Mouse (Mus musculus): Measurements from ENCODE around the gene Gm13420.
A peak's percentile ranks its signal among the peaks of the same experiment; 100 is the strongest.
"Not testable (repeated sequence)": the region's sequence is repeated elsewhere in the genome, so short reads cannot be mapped to it uniquely, and the experiment has no call there.

Gene Gm13420

DNA sequence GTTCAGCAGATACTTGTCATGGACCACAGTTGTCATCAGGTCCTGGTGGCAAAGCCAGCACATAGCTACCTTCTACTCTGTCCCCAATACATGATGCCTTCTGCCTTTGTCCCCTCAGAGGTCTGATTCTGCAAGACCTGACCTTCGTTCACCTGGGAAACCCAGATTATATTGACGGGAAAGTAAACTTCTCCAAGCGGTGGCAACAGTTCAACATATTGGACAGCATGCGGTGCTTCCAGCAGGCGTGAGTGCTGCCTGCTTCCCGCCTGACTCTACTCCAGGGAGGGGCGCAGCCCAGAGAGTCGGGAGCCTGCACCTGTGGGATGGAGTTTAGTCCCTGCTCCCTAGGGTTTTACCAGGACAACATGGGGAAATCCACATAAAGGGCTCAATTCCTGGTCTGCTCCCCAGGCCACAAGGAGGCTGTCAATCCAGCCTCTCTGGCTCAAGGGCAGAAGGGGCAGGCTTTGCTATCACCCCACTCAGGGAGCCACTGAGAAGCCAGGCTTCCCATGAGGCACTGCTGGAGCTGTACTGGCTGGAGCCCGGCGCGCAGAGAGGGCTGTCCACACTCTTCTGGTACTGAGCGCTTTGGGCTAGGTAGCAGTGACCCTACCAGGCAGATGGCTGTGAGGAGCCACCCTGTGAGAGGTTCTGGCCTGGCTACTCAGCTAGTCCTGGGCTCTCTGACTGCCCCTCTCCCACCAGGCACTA, 14.1 kb downstream of the Gm13420 start:
- no peak for DNase-seq

DNA sequence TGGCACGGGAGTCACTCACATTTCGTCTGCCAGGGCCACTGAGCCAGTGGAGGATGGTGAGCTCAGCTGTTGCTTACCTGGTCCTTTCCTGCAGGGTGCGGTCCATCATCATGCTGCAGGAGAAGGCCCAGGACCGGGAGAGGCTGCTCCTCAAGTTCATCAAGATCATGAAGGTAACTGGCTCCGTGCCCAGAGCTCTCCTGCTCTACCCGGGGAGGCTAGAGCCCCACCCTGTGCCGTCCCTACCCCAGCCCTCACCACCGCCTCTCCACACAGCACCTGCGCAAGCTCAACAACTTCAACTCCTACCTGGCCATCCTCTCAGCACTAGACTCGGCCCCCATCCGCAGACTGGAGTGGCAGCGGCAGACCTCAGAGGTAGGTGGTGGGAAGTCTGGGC, 15.8 kb downstream of the Gm13420 start:
- DNase-seq: peak; percentile 25 to 60

DNA sequence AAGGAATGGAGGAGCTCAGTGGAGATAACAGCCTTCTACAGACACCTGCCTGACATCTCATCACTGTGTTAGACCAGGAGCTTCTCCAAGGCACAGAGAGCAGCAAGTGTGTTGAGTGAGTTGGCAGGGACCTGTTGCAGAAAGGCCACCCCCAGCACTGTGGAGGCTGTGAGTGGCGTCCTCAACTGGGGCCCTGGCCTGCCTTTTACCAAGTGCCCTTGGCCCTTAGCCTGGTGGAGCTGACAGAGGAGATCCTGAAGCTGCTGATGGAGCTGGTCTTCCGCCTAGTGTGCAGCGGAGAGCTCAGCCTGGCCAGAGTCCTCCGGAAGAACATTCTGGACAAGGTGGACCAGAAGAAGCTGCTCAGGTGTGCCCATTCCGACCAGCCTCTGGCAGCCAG, 18.1 kb downstream of the Gm13420 start:
- DNase-seq: no peak

DNA sequence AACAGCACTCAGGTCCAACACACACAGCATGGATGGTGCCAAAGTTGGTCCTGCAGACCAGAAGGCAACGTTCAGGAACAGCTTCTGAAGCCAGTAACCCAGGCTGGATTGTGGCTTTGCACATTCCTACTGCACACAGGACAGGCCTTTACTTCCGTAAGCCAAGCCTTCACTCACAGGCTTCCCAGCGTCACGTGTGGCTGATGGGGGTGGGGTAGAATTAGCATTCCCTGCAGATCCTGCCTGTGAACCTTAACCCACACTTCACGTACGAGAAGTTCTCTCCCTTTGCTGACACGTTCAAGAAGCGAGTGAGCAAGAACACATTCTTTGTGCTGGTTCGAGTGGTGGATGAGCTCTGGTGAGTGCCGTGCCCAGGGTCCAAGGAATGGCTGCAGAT, 18.9 kb downstream of the Gm13420 start:
- DNase-seq: no peak

DNA sequence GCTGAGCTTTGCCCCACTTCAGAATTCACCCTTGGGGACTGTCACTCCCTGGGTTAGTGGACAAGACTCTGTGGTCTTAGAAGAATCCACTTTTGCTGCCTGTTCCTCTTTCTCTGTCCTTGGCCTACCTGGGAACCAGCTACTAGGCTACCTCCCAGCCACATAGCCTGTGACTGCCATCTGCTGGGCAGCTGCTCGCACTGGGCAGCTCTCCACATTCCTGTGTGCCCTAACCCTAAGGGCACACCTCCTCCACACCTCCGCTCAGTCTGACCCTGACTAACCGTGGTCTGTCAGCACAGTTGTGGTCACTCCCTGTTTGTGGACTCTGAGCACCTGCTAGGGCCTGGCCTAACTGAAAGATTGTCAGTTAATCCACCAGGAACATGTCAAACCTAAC, 19.9 kb downstream of the Gm13420 start:
- DNase-seq: peak; percentile 64 to 71

DNA sequence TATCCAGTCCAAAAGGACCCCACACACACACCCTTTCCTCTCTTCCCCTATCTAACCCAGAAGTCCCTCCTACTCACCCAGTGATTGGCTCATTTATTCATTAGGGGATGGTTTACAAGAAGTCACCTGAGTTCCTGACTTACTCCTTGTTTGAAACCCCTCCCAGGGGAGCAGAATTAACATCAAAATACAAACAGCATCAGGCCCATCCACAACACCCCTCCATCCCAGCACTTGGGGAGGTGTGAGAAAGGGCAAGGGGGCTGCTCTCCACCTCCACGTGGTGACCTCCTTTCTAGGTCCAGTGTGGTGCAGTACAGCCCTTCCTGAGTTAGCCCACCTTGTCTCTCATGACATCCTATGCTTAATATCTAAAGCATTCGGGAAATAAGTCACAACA, 22.0 kb downstream of the Gm13420 start:
- no peak for DNase-seq

DNA sequence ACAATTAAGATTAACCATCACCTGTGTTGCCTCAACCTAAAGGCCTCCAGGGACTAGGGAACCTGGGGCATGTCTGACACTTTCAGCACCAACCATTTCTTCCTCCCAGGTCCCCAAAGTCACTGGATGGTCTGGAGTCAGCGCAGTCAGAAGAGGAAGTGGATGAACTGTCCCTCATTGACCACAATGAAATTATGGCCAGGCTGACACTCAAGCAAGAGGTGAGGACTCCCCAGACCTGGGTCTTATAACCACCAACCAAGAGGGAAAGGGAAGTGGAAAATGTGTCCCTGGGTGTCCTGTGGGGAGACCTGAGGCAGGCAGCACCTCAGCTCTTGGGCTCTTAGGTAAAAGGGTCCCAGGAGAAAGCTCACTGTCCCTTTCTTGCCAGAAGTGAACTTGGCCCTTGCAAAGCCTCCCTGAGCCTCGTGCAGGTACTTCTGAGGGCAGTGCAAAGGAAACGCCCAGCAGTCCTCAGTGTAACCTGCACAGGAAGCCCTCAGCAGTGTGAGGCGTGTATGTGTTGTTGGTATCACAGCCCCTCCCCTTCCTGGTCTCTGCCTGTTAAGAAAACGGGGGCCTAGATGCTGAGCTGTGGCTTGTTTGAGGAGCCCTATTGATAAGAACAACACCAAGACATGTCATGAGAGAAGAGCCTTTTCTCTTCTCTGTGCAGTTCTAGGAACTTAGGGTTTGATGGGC, 26.7 kb downstream of the Gm13420 start:
- no peak for DNase-seq

DNA sequence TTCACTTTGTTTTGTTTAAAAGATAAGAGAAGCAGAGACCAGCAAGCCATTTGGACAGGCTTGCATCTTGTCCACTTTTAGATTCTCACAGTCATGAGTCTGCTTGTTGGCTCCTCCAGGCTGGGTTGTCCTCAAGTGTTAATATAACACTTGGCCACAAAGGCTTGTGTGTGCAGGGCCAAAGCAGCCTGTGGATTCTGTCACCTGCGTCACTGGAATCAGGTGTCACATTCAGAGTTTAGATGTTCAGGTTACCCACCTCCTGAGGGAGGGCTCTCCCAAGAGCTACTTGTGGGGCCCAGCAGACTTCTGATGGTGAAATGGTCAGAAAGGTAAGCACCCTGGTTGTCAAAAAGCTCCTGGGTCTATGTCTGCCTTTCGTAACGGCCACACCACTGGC, 28.4 kb downstream of the Gm13420 start:
- DNase-seq: peak; percentile 20 to 63

DNA sequence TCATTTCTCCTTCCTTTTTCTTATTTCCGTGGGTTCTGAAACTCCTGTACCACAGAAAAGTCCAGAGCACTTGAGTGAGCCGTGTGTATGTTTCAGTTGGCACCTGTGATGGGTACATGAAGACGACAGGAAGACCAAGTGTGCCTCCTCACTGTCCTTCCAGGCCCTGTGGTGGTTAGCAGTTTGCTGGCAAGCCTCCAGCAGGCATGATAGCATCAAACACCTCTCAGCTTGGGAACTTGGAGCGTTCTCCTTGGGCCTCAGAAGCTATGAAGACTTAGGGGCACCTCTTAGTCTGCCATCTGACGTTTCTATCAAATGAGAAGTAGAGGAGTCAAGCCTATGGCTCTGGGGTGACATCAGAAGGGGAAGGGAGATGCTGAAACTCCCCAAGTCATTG, 32.9 kb downstream of the Gm13420 start:
- no peak for DNase-seq

DNA sequence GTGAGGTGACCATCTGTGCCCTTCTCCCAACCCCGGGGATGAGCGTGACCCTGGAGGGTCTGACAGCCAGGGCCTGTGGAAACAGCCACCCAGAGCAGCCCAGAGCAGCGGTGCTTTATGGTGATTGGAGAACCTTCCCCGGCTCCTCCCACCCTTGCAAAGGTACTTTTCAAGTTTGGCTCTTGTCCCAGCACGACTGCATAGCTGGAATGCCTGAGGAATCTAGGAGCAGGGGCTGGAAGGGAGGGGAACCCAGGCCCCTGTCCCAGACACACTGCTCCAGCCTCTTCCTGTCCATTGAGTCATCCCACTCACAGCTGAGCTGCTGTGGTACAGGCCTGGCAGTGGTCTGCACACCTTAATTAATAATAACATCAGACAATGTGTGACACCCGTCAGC, 34.8 kb downstream of the Gm13420 start:
- DNase-seq: peak; percentile 85 to 89

DNA sequence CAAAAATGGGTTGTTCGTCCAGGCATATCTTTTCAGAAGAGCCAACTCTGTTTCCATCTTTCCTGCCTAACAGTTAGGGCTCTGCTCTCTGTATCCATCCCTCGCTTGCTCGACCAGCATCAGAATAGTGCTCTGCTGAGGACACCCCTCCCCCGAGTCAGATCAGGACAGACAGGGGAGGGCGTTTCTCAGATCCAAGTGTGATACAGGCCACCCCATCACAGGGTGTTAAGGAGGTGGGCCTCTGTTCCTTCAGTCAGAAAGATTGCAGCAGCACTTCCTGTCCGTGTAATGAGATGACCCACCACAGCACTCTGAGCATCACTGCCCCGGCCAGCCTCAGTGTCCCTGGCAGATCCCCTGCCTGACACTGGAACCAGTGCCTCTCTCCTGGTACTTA, 35.3 kb downstream of the Gm13420 start:
- no peak for DNase-seq

DNA sequence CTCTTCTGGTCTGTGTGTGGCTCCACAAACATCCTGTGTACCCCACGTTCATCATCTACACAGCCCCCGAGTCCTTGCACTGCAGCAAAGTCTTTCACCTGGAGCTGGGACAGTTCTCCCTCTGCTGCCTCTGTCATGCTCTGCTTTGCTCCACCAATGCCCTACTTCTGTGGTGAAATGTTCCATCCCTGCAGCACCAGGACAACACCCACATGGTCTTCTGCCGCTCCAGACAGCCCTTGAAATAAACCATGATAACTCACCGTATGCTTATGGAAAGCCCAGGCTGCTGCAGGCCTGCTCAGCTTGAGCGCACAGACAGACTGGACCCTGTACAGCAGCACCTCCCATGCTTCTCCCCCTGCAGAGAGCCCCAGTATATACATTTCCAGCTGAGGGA, 37.4 kb downstream of the Gm13420 start:
- DNase-seq: no peak

DNA sequence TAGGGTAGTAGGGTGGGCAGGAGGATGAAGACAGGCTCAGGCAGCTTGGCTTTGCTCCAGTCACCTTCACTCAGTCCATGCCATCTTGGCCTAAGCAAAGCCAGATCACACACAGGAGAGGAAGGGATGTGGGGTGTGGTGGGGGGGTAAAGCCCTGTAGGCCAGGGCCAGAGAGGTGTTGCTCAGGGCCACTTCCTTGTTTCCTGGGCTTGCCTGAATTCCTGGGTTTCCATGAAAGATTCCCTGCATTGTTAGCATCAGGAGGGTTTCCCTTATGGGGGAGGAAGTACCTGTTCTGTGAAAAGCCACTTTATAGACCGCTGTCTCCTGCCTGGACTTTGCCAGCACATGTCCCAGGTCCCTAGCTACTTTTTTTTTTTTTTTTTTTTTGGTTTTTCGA, 38.0 kb downstream of the Gm13420 start:
- DNase-seq: no peak

DNA sequence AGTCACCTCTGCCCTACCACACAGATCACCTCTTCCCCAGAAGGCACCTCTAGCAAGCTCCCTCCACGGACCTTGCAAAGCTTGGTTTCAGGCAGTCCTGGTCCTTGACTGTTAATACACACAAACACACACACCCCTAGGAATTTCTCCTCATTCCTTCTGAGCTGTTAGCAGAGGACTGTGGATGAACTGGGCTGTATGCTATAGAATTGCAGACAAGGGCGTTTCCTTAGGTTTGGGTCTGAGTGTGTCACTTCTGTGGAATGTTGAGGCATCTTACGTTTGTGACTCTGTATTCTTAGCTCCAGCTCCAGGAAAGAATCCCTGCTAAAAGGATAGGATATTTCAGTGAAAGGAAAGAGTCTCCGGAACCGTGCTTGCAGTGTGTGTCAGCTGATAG, 39.6 kb downstream of the Gm13420 start:
- DNase-seq: no peak

DNA sequence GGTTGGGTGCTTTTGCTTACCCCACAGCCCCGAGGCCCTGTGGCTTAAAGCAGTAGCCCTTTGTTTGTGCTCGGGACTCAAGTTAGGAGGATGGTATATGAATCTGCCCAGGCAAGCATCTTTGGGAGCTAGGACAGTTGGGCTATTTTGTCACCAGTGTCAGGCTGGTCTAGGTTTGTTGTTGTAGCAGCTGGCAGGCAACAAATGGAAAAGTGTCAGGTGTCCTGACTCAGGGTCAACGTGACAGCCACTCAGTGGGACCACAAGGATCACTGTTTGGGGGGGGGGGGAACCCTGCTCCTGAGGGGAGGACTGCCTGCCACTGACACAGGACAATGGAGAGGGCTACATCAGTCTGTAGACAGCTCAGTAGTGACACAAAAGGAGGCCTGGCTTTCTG, 40.4 kb downstream of the Gm13420 start:
- no peak for DNase-seq

DNA sequence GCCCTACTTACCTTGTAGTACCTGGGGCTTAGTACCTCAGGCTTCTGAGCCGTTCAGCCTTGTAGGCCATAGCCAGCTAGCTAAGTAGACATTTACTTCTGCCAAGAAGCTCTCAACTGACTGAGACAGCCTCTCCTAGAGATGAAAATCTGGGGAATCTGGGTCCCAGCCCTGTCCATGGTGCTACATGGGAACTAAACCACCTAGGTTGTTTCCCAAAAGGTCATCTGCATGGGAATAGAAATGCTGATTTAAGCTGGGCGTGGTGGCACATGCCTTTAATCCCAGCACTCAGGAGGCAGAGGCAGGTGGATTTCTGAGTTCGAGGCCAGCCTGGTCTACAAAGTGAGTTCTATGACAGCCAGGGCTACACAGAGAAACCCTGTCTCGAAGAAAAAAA, 43.3 kb downstream of the Gm13420 start:
- DNase-seq: not testable (repeated sequence)

DNA sequence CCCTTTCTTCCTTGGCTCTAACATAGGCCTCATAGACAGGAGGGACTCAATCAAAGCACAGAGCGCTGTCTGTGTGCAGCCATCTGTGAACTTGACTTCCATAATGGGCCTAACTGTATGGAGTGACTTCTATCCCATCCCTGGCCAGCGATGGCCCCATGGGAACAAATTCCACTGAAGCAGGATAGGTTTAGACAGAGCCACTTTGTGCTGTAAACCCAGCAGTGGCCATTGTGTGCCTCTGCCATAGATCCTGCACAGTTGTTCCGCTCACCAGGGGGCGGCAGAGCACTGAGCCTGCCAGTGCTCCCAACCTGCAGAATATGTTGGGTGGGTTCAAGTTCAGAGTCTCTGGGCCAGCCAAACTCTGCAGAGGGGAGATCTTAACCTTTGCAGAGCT, 43.8 kb downstream of the Gm13420 start:
- no peak for DNase-seq

DNA sequence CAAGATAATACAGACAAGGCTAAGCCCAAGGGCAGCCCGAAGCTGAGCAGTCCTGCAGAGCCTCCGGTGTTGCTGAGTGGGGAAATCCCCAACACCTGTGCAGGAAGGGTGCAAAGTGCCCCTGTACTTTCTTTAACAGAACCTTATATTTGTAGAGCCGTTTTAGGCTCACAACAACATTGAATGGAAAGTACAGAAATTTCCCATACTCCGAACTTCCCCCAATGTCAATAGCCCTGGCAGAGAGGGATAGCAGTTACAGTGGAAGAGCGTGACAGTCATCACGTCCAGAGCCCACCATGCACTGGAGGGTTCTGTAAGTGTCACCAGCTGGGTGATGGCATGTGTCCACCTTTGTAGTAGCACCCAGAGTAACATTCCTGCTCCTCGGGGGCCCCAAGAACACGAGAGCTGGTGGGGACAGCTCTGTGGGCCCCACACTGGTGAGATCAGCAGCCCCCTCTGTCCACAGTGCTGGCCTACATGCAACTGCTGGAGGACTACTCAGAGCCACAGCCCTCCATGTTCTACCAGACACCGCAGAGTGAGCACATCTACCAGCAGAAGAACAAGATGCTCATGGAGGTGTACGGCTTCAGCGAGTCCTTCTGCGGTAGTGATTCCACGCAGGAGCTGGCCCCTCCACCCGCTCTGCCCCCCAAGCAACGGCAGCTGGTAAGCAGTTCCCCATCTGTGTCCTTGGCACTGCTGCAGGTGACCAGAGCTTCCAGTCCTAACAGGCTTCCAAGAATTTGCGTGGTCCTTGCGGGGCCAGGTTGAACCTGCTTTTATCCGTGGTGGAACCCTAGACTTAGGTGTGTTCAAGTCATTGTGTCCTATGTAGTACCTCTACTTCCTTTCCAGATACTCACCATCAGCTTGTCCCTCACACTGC, 44.5 kb downstream of the Gm13420 start:
- no peak for DNase-seq

DNA sequence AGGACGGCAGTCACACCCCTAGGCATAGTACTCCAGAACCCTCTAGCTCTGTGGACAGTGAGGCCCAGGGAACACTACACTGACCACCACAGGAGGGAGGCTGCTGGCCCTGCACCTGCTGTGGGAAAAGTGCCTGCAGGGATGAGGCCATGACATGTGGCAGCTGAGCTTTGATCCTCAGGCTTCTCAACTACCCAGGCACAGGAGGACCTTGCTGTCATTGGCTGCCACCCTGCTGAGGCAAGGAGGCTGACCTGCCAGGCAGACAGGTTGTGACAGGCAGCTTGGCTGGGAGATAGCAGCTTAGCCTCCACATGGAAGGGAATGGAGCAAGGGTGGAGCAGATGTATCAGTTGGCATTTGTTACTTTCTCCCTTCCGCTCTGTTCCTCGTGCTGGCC, 46.0 kb downstream of the Gm13420 start:
- DNase-seq: no peak

DNA sequence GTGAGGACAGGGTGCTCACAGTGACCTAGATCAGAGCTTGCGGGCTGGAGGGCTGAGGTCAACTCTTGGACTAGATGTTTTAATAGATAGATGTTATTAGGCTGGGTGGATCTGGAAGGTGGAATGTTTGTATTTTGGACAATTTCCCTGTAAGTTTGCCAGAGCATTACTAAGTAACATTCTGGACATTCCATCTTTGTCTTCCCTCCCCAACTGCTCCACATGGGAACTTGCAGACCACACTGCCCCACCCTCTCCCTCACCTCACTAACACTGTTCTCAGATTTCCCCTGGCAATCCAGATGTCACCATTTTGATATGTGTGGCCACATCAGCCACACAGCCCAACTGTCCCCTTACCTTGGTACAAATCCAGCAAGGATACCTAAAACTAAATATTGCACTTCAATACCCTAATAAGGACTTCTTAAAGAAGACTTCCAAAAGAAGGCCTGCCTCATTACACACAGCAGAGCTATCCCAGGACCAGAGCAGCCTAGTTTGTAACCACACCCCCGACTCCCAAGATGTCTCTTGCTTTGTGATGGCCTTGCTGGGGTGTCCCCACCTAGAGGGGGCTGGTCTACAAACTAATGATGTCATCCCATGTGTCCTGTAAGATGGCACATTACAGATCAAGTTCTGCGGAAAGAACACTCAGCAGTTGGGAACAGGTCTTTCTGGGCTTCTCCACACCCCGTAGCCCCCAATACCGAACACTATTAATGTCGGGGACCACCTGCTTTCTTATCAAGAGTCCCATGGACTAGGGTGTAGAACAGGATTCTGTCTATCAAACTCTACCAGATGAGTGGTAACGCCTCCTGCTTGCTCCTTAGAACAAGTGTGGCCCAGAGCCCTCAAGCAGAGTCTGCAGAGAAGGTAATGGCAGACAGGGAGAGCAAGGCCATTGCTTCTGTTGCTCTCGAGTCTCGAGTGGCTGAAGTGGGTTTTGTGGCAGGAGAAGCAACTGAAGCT, 48.1 kb downstream of the Gm13420 start:
- peak in 1 of 2 experiments; percentile 33 for DNase-seq

DNA sequence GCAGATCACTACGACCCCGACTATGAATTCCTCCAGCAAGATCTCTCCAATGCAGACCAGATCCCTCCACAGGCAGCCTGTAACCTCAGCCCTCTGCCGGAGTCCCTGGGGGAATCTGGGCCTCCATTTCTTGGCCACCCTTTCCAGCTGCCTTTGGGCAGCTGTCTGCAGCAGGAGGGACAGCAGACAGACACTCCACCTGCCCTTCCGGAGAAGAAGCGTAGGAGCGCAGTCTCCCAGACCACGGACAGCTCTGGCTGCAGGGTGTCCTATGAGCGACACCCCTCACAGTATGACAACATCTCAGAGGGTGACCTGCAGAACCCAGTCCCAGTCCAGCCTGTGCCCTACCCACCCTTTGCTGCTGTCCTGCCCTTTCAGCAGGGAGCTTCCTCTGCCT, 49.3 kb downstream of the Gm13420 start:
- no peak for DNase-seq

DNA sequence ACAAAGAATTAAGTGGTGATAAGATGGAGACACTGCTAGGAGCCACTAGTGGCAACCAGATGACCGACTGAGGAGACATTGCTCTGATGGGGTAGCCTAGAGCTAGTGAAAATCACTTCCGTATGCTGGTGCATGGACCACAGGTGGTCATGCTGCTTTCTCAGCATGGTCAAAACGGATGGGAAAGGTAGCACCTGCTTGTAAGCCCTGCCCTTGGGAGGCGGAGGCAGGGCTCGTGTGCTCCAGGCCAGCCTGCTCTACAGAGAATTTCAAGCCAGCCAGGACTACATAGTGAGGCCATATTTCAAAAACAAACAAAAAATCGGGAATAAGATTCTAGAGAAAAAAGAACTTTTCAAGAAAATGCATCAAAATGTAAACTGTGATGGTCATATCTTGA, 50.1 kb downstream of the Gm13420 start:
- no peak for DNase-seq
